Mouse (Mus musculus): Measurements from ENCODE around the gene 5031439G07Rik.
"Not testable (repeated sequence)": the region's sequence is repeated elsewhere in the genome, so short reads cannot be mapped to it uniquely, and the experiment has no call there.

The 5031439G07Rik gene

GRCm38 (mm10) chr15:84987874-84988825 lies at the start of gene 5031439G07Rik:
5031439G07Rik (minus strand) TSS chr15:84988551.
- peak; percentile 92 to 96 for DNase-seq

DNA sequence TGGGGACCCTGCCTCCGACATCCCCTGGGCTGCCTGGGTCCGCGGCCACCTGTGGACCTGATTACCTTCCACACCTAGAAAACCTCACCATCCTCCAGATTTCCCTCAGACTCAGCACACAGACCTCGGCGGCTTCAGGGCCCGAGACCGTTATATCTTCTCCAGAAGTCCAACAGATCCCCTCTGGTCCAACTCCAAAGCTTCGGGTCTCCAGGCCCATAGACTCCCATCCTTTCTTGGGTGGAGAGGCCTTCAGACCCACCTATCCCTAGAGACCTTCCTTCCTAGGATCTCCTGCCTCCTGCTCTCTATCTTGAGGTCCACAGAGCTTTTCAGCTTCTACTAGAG lies 49.0 kb upstream of the 5031439G07Rik start:
- no peak for DNase-seq

GRCm38 (mm10) chr15:85036566-85037342 lies 48.4 kb upstream of the 5031439G07Rik start:
- DNase-seq, result peak; percentile 98 to 99

GRCm38 (mm10) chr15:85033916-85034315 lies 45.6 kb upstream of the 5031439G07Rik start:
- peak; percentile 41 to 62 for DNase-seq

- DNase-seq, result peak; percentile 22 to 46
Measured at GRCm38 (mm10) chr15:85031866-85032265, 43.5 kb upstream of the 5031439G07Rik start.

DNA sequence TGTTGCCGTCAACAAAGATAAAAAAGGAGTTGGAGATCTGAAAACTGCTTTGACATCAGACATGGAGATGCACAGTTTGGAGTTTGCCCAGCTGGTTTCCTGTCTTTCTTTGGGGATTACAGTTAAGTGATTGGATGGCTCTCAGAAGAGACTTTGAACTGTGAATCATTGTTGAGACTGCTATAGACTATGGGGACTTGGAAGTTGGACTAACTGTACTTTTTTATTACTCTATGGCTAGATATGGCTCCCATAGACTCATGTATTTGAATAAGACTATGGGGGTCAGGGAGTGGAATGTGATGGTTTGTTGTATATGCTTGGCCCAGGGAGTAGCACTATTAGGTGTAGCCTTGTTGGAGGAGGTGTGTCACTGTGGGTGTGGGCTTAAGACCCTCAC lies 42.3 kb upstream of the 5031439G07Rik start:
- DNase-seq, result not testable (repeated sequence)

- not testable (repeated sequence) for DNase-seq
Measured at GRCm38 (mm10) chr15:85028648-85029047, 40.3 kb upstream of the 5031439G07Rik start, which contains the start of gene Fam118a. Fam118a (plus strand) TSS chr15:85028948.

DNA sequence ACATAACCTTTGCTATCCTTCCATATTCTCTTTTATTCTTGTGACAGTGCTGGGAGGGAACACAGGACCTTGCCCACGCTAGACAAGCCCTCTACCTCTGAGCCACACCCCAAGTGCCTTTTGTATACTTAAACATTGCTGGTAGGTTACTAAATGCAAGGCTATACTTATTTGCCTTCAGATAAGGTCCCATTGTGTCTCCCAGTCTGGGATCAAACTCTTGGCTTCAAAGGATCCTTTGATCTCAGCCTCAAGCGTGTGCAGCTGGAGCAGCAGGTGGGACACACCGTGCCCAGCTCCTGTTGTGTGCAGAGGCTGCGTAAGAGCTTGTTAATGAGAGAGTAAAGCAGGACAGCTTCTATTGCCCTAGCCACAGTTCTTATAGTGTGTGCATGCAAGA lies 39.4 kb upstream of the 5031439G07Rik start:
- no peak for DNase-seq

- DNase-seq, result no peak
Measured at GRCm38 (mm10) chr15:85026197-85026596, 37.8 kb upstream of the 5031439G07Rik start.

- DNase-seq, result no peak
Measured at GRCm38 (mm10) chr15:85022211-85022610, 33.9 kb upstream of the 5031439G07Rik start.

DNA sequence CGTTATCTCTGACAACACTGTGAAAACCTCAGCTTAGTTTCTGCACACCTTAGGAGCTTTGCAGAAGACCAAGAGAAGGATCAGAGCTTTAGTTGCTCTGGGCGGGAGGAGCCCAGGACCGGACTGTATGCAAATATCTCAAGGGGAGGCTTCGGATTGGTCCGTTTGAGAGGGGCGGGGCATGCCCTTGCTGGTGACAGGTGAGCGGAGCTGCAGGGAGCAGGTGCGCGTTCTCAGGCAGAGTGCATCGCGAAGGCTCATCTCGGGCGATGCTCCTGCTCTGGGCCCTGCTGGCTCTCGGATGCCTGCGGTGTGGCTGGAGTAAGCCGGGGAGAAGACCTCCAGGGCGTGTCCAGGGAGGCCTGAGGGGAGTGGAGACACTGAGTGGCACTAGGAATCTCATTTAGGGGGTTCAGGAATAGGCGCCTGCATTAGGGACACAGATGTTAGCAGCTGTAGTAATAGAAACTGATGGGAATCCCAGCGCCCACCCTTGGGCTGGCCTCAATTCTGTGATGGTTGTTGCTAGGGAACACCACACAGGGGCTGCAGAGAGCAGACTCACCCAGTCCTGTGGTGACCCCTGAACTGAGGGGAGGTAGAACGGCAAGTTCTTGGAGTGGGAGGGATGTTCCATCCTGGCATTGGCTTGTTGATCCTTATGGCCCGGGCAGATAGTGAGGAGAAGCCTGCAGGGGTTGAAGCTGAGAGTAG lies 28.8 kb upstream of the 5031439G07Rik start, which contains the start of gene Upk3a:
Gene Upk3a, plus strand, starts transcription at position 191 of the 714 bp plus-strand sequence.
- peak; percentile 68 to 78 for DNase-seq

GRCm38 (mm10) chr15:85015771-85016170 lies 27.4 kb upstream of the 5031439G07Rik start:
- DNase-seq, result no peak

DNA sequence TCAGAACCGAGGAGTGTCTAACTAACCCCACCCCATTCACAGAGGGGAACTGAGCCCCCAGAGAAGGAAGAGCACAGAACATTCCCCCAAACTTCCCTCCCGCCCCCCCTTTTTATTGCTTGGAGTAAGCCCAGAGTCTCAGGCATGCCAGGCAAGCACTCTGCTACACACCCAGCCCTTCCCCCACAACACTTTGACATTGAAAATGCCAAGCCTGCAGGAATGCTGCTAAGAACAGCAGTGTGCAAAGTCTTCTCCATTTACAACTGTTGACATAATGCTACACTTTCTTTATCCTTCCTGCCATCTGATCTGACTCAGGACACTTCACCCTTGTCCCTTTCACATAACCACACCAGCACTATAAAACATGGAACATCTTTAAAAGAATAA lies 24.3 kb upstream of the 5031439G07Rik start:
- DNase-seq, result peak; percentile 54 to 65

GRCm38 (mm10) chr15:85011895-85012661 lies 23.7 kb upstream of the 5031439G07Rik start:
- peak; percentile 24 to 42 for DNase-seq

DNA sequence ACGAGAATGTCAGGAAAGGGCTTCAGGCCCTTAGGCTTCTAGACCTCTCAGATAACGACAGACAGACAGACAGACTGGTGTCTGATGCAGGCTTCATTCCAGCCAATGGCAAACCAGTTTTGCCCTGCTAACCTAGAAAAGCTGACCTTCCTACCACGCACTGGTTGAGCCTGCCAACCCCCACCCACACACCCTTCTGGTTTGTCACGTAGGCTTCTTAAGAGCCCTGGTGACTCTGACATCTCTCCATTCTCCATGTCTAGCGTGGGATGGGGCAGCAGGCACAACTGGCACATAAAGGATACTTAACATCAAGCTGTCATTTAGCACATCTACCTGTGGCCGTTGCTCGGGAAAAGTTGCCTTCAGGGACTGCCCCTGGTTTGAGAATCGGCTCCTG lies 21.3 kb upstream of the 5031439G07Rik start:
- no peak for DNase-seq

- peak; percentile 88 to 92 for DNase-seq
Measured at GRCm38 (mm10) chr15:85000984-85001982, 12.9 kb upstream of the 5031439G07Rik start.

GRCm38 (mm10) chr15:84999911-85000310 lies 11.6 kb upstream of the 5031439G07Rik start:
- DNase-seq, result no peak

DNA sequence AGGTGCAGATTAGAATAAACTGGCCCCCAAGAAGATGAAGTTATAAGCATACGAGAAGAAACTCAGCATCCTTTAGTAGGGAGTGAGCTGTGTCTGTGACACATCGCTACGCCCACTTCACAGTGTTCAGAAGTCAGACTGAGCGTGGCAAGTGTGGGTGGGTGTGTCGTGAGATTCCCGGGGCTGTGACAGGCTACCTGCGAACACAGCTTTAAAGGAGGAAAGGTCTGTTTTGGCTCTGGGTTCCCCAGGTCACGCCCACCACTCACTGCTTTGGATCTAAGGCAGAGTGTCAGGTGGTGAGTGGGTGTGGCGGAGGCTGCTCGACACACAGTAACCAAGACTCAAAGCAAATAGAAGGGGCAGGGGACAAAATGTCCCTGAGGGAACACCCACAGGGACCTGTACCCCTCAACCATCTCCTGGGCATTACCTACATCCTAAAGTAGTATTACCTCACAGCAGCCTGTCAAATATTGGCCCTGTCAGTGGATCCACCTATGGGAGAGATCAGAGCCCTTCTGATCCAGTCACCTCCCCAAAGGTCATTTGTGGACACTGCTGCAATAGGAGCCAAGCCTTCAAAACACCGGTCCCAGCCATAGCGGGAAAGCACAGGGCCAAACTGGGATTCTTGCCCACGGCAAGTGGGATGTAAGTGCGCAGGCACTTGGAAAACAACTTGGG lies 9.6 kb upstream of the 5031439G07Rik start:
- DNase-seq, result no peak

DNA sequence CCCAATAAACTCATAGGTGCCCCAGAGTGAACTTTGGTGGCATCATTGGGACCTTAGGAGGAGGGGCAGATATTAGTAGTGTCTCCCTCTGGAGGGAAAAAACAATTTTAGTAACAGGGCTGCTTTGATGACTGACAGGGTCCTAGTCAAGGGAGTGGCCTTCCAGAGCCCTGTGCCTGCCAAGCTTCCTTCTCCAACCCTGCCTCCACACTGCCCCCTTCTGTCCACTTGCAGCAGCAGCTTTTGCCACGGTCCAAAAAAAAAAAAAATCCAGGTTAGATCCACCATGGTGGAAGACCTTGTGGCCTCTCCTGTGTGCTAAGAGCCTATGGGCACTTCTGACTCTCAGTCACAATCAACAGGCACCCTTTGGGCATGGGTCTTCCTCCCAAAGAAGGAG lies 7.6 kb upstream of the 5031439G07Rik start:
- DNase-seq, result peak; percentile 77 to 82

- no peak for DNase-seq
Measured at GRCm38 (mm10) chr15:84995041-84995440, 6.7 kb upstream of the 5031439G07Rik start.

All from kidney, postnatal 4 days (tissue).